Mouse (Mus musculus) erythroblast, embryonic 14.5 days (primary cell): ENCODE measurements at regions not wholly inside any gene's neighbourhood (a gene's known extent, or its start where the extent isn't known, plus 50 kb on each side); places are given as distances from the start of the nearest gene placed in this dataset.

ENCODE experiments used
- GATA1 ChIP-seq: IDR thresholded peaks from 2 replicates; pipeline ENCODE4 v1.6.1; 2012; ENCODE audit warnings: low read length, inconsistent platforms, mixed read lengths
- TAL1 ChIP-seq: IDR thresholded peaks from 3 replicates; pipeline ENCODE4 v1.6.1; 2012; ENCODE audit warnings: low read length, inconsistent platforms, mixed read lengths

DNA sequence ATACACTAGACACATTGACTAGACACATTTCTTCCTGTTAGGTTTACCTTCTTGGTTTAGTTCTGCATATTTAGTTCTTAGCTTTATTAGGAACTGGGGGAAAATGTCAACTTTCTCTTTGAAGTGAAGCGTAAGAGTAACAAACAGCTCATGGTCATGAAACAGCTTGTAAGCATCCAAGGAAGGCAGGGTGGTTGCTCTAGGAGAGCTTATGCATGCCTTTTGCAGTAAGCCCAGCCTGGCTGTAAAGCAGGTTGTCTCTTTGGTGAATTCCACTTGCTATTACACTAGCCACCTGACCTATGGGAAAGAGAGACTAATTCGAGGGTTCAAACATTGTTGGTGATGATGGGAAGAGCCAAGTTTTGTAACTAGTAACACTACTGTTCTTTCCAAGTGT lies 168.9 kb upstream of the Trib2 start:
- TF ChIP-seq TAL1 (no peak), GATA1 (no peak)
